Mouse (Mus musculus): ENCODE results near the gene Kpnb1. TPM values are rescaled to one million over a fixed set of nuclear protein-coding genes. Genes with fewer than 3 reads are reported as not detected.
A peak's percentile ranks its signal among the peaks of the same experiment; 100 is the strongest.

Gene Kpnb1
- polyA plus RNA-seq, 1 experiment: 40.7 TPM

- Histone ChIP-seq H3K4me1 (ENCODE audit: control insufficient read depth, insufficient read depth, insufficient read length, low read length) (peaks cover 11% of the 10 kb centered on the region), H3K27ac (replicated peaks; ENCODE audit: low read depth, low read length) (peak overlapping the region; percentile 20; the same call in 1 of the 2 replicates), H3K4me3 (ENCODE audit: insufficient read depth, low read depth, low read length) (no peak overlapping the region)
Measured at GRCm38 (mm10) chr11:97139256-97139655, 48.4 kb downstream of the Kpnb1 start.

- peaks cover 11% of the 10 kb centered on the region for H3K4me1 ChIP-seq (ENCODE audit: control insufficient read depth, insufficient read depth, insufficient read length, low read length)
- peak overlapping the region; percentile 39 for H3K27ac ChIP-seq (replicated peaks; ENCODE audit: low read depth, low read length)
- peak overlapping the region; percentile 42 for H3K4me3 ChIP-seq (ENCODE audit: insufficient read depth, low read depth, low read length)
Measured at GRCm38 (mm10) chr11:97138554-97139226, 49.0 kb downstream of the Kpnb1 start.

GRCm38 (mm10) chr11:97133270-97133669, 54.4 kb downstream of the Kpnb1 start:
- Histone ChIP-seq H3K4me1 (ENCODE audit: control insufficient read depth, insufficient read depth, insufficient read length, low read length) (peaks cover 5% of the 10 kb centered on the region; the same call in 1 of the 2 replicates), H3K4me3 (ENCODE audit: insufficient read depth, low read depth, low read length) (no peak overlapping the region), H3K27ac (replicated peaks; ENCODE audit: low read depth, low read length) (no peak overlapping the region)

- H3K27ac ChIP-seq (replicated peaks; ENCODE audit: low read depth, low read length): no peak overlapping the region
- no peak overlapping the region for H3K4me3 ChIP-seq (ENCODE audit: insufficient read depth, low read depth, low read length)
- peaks cover 5% of the 10 kb centered on the region; the same call in 1 of the 2 replicates for H3K4me1 ChIP-seq (ENCODE audit: control insufficient read depth, insufficient read depth, insufficient read length, low read length)
Measured at GRCm38 (mm10) chr11:97132185-97132584, 55.5 kb downstream of the Kpnb1 start.

- Histone ChIP-seq H3K4me3 (ENCODE audit: insufficient read depth, low read depth, low read length) (no peak overlapping the region), H3K27ac (replicated peaks; ENCODE audit: low read depth, low read length) (no peak overlapping the region), H3K4me1 (ENCODE audit: control insufficient read depth, insufficient read depth, insufficient read length, low read length) (peaks cover 5% of the 10 kb centered on the region; the same call in 1 of the 2 replicates)
Measured at GRCm38 (mm10) chr11:97131683-97132082, 56.0 kb downstream of the Kpnb1 start.

- Histone ChIP-seq H3K27ac (replicated peaks; ENCODE audit: low read depth, low read length) (no peak overlapping the region), H3K4me1 (ENCODE audit: control insufficient read depth, insufficient read depth, insufficient read length, low read length) (0 out of 2 replicates have a peak, but pooled peaks cover 5% of the 10 kb centered on the region), H3K4me3 (ENCODE audit: insufficient read depth, low read depth, low read length) (no peak overlapping the region)
Measured at GRCm38 (mm10) chr11:97130318-97130717, 57.4 kb downstream of the Kpnb1 start.

GRCm38 (mm10) chr11:97128956-97129355, 58.7 kb downstream of the Kpnb1 start:
- Histone ChIP-seq H3K4me1 (ENCODE audit: control insufficient read depth, insufficient read depth, insufficient read length, low read length) (no peaks in the 10 kb centered on the region), H3K27ac (replicated peaks; ENCODE audit: low read depth, low read length) (no peak overlapping the region), H3K4me3 (ENCODE audit: insufficient read depth, low read depth, low read length) (no peak overlapping the region)

- H3K27ac ChIP-seq (replicated peaks; ENCODE audit: low read depth, low read length): no peak overlapping the region
- peak overlapping the region; percentile 56 for H3K4me3 ChIP-seq (ENCODE audit: insufficient read depth, low read depth, low read length)
- no peaks in the 10 kb centered on the region for H3K4me1 ChIP-seq (ENCODE audit: control insufficient read depth, insufficient read depth, insufficient read length, low read length)
Measured at GRCm38 (mm10) chr11:97127470-97128223, 60.0 kb downstream of the Kpnb1 start.

- H3K4me1 ChIP-seq (ENCODE audit: control insufficient read depth, insufficient read depth, insufficient read length, low read length): no peaks in the 10 kb centered on the region
- no peak overlapping the region for H3K27ac ChIP-seq (replicated peaks; ENCODE audit: low read depth, low read length)
- peak overlapping the region; percentile 56 for H3K4me3 ChIP-seq (ENCODE audit: insufficient read depth, low read depth, low read length)
Measured at GRCm38 (mm10) chr11:97126645-97127468, 60.8 kb downstream of the Kpnb1 start.

- Histone ChIP-seq H3K4me3 (ENCODE audit: insufficient read depth, low read depth, low read length) (no peak overlapping the region), H3K27ac (replicated peaks; ENCODE audit: low read depth, low read length) (no peak overlapping the region), H3K4me1 (ENCODE audit: control insufficient read depth, insufficient read depth, insufficient read length, low read length) (no peaks in the 10 kb centered on the region)
Measured at GRCm38 (mm10) chr11:97124266-97125036, 63.2 kb downstream of the Kpnb1 start.

- Histone ChIP-seq H3K4me1 (ENCODE audit: control insufficient read depth, insufficient read depth, insufficient read length, low read length) (no peaks in the 10 kb centered on the region), H3K4me3 (ENCODE audit: insufficient read depth, low read depth, low read length) (no peak overlapping the region), H3K27ac (replicated peaks; ENCODE audit: low read depth, low read length) (no peak overlapping the region)
Measured at GRCm38 (mm10) chr11:97123282-97123890, 64.3 kb downstream of the Kpnb1 start.

- H3K27ac ChIP-seq (replicated peaks; ENCODE audit: low read depth, low read length): no peak overlapping the region
Measured at GRCm38 (mm10) chr11:97120641-97121040, 67.0 kb downstream of the Kpnb1 start.

GRCm38 (mm10) chr11:97120221-97120620, 67.5 kb downstream of the Kpnb1 start:
- H3K4me3 ChIP-seq (ENCODE audit: insufficient read depth, low read depth, low read length): no peak overlapping the region
- no peak overlapping the region for H3K27ac ChIP-seq (replicated peaks; ENCODE audit: low read depth, low read length)

More at GRCm38 (mm10) chr11:97120641-97121040, 67.0 kb downstream of the Kpnb1 start:
- Histone ChIP-seq H3K4me3 (ENCODE audit: insufficient read depth, low read depth, low read length) (no peak overlapping the region), H3K4me1 (ENCODE audit: control insufficient read depth, insufficient read depth, insufficient read length, low read length) (no peaks in the 10 kb centered on the region)

GRCm38 (mm10) chr11:97115797-97116196, 71.9 kb downstream of the Kpnb1 start:
- Histone ChIP-seq H3K27ac (replicated peaks; ENCODE audit: low read depth, low read length) (no peak overlapping the region), H3K4me1 (ENCODE audit: control insufficient read depth, insufficient read depth, insufficient read length, low read length) (0 out of 2 replicates have a peak, but pooled peaks cover 5% of the 10 kb centered on the region), H3K4me3 (ENCODE audit: insufficient read depth, low read depth, low read length) (no peak overlapping the region)

More at GRCm38 (mm10) chr11:97120221-97120620, 67.5 kb downstream of the Kpnb1 start:
- H3K4me1 ChIP-seq (ENCODE audit: control insufficient read depth, insufficient read depth, insufficient read length, low read length): no peaks in the 10 kb centered on the region
